Mouse (Mus musculus) intestine, postnatal 0 days (tissue): Measurements from ENCODE around the gene Vwa3a. TPM values are rescaled to one million over a fixed set of nuclear protein-coding genes. Genes with fewer than 3 reads are reported as not detected.

Source experiments
- ATAC-seq: fragments of 200-750 bp; cut with Nextera tagmentation; 2 replicates; pipeline ENCODE4 v1.8.0; 2017; ENCODE audit warnings: mild to moderate bottlenecking, moderate TSS enrichment, moderate library complexity
- H3K27ac ChIP-seq: fragments of 300-500 bp; sonication (generic); 2 replicates; pipeline ENCODE4 v1.5.1; 2014; ENCODE audit warnings: mild to moderate bottlenecking, low read depth, low read length, moderate library complexity
- H3K27me3 ChIP-seq: fragments of 300-500 bp; sonication (generic); replicated peaks from 2 replicates; pipeline ENCODE4 v1.6.1; 2014; ENCODE audit warnings: low read length, mixed read lengths; ENCODE audit not compliant: control insufficient read depth, insufficient read depth
- H3K36me3 ChIP-seq: fragments of 300-500 bp; sonication (generic); 2 replicates; pipeline ENCODE4 v1.6.1; 2014; ENCODE audit warnings: mild to moderate bottlenecking, moderate library complexity; ENCODE audit not compliant: control insufficient read depth, insufficient read depth
- H3K4me1 ChIP-seq: fragments of 300-500 bp; sonication (generic); replicated peaks from 2 replicates; pipeline ENCODE4 v1.6.1; 2014; ENCODE audit warnings: antibody characterized with exemption, low read length, mixed read lengths; ENCODE audit not compliant: control insufficient read depth, insufficient read depth
- H3K4me2 ChIP-seq: fragments of 300-500 bp; sonication (generic); replicated peaks from 2 replicates; pipeline ENCODE4 v1.6.1; 2014; ENCODE audit warnings: low read depth, mild to moderate bottlenecking, moderate library complexity
- H3K4me3 ChIP-seq: fragments of 300-500 bp; sonication (generic); 2 replicates; pipeline ENCODE4 v1.5.1; 2014; ENCODE audit warnings: low read depth, low read length
- H3K9ac ChIP-seq: fragments of 300-500 bp; sonication (generic); 2 replicates; pipeline ENCODE4 v1.6.1; 2014; ENCODE audit warnings: mild to moderate bottlenecking, low read depth, low read length
- H3K9me3 ChIP-seq: fragments of 300-500 bp; sonication (generic); 2 replicates; pipeline ENCODE4 v1.6.1; 2016; ENCODE audit warnings: mixed run types; ENCODE audit not compliant: control insufficient read depth
- CTCF ChIP-seq: sonication (generic); IDR thresholded peaks from 2 replicates; pipeline ENCODE4 v1.5.1; 2016; ENCODE audit warnings: low read depth, mild to moderate bottlenecking, control low read depth, antibody characterized with exemption, moderate library complexity
- WGBS: fragments of 180-500 bp; shearing (Covaris S2); extraction: QIAGEN DNeasy Blood & Tissue Kit; methylation state at CpG from one replicate; pipeline ENCODE4 v1.1.7; 2014; 5-methylcytosine and 5-hydroxymethylcytosine counted together
- polyA plus RNA-seq: library from polyadenylated mRNA; unstranded; fragments of >200 nt; fragmentation: Nextera tagmentation; extraction: Ambion mirVana; gene quantifications from 2 replicates; pipeline ENCODE4 v1.2.1, GENCODE M21; 2015

Vwa3a gene
- polyA plus RNA-seq, 1 experiment from 2014 or later: 0.25 TPM

GRCm38 (mm10) chr7:120743366-120744351 is 4.5 kb downstream of the Vwa3a start:
- Histone ChIP-seq H3K4me2 (no peak overlapping the region), H3K27me3 (no peaks in the 10 kb centered on the region), H3K4me3 (no peak overlapping the region), H3K9me3 (no peaks in the 10 kb centered on the region), H3K36me3 (no peaks in the 10 kb centered on the region), H3K9ac (no peak overlapping the region), H3K4me1 (no peaks in the 10 kb centered on the region), H3K27ac (no peak overlapping the region)
- TF ChIP-seq CTCF: no peak
- WGBS: 77% methylated on average over 14 of the region's 14 CpGs
- no peak for ATAC-seq

- TF ChIP-seq CTCF: no peak
- H3K9me3 ChIP-seq: no peaks in the 10 kb centered on the region
- H3K27ac ChIP-seq: no peak overlapping the region
- no peaks in the 10 kb centered on the region for H3K27me3 ChIP-seq
- H3K36me3 ChIP-seq: no peaks in the 10 kb centered on the region
- WGBS: 82% methylated on average over 6 of the region's 6 CpGs
- H3K9ac ChIP-seq: no peak overlapping the region
- no peak for ATAC-seq
- H3K4me1 ChIP-seq: no peaks in the 10 kb centered on the region
- H3K4me3 ChIP-seq: no peak overlapping the region
- H3K4me2 ChIP-seq: no peak overlapping the region
Observed at GRCm38 (mm10) chr7:120744606-120745005, 5.5 kb downstream of the Vwa3a start.

- no peaks in the 10 kb centered on the region for H3K9me3 ChIP-seq
- no peaks in the 10 kb centered on the region for H3K36me3 ChIP-seq
- no peak overlapping the region for H3K27ac ChIP-seq
- no peaks in the 10 kb centered on the region for H3K4me1 ChIP-seq
- H3K27me3 ChIP-seq: no peaks in the 10 kb centered on the region
- H3K4me2 ChIP-seq: no peak overlapping the region
- no peak overlapping the region for H3K9ac ChIP-seq
- 0 out of 2 replicates have a peak, but pooled peaks have one; percentile 10 for ATAC-seq
- WGBS: 57% methylated on average over 3 of the region's 3 CpGs
- no peak overlapping the region for H3K4me3 ChIP-seq
- no peak for TF ChIP-seq CTCF
Observed at GRCm38 (mm10) chr7:120746029-120746428, 6.9 kb downstream of the Vwa3a start.

- no peak for ATAC-seq
- no peaks in the 10 kb centered on the region for H3K9me3 ChIP-seq
- no peak overlapping the region for H3K4me2 ChIP-seq
- H3K36me3 ChIP-seq: no peaks in the 10 kb centered on the region
- no peak for TF ChIP-seq CTCF
- no peaks in the 10 kb centered on the region for H3K4me1 ChIP-seq
- H3K27ac ChIP-seq: no peak overlapping the region
- WGBS: 93% methylated on average over 5 of the region's 5 CpGs
- no peaks in the 10 kb centered on the region for H3K27me3 ChIP-seq
- no peak overlapping the region for H3K4me3 ChIP-seq
- H3K9ac ChIP-seq: no peak overlapping the region
Observed at GRCm38 (mm10) chr7:120746821-120747220, 7.7 kb downstream of the Vwa3a start.

GRCm38 (mm10) chr7:120748478-120748877 is 9.4 kb downstream of the Vwa3a start:
- no peak for ATAC-seq
- no peak for TF ChIP-seq CTCF

GRCm38 (mm10) chr7:120751330-120751729 is 12.2 kb downstream of the Vwa3a start:
- Histone ChIP-seq H3K36me3 (no peaks in the 10 kb centered on the region), H3K4me3 (no peak overlapping the region), H3K27ac (no peak overlapping the region), H3K4me1 (no peaks in the 10 kb centered on the region), H3K4me2 (no peak overlapping the region), H3K27me3 (no peaks in the 10 kb centered on the region), H3K9me3 (no peaks in the 10 kb centered on the region), H3K9ac (no peak overlapping the region)
- no peak for TF ChIP-seq CTCF
- no peak for ATAC-seq

More at GRCm38 (mm10) chr7:120748478-120748877, 9.4 kb downstream of the Vwa3a start:
- Histone ChIP-seq H3K27me3 (no peaks in the 10 kb centered on the region), H3K4me2 (no peak overlapping the region), H3K4me3 (no peak overlapping the region), H3K9ac (no peak overlapping the region), H3K27ac (no peak overlapping the region), H3K4me1 (no peaks in the 10 kb centered on the region), H3K9me3 (no peaks in the 10 kb centered on the region), H3K36me3 (no peaks in the 10 kb centered on the region)
